Mouse (Mus musculus) yolk sac, embryonic 10.5 days (tissue): Measurements from ENCODE around the gene Zbtb42.

ENCODE experiments used
- DNase-seq: peaks from one replicate; pipeline ENCODE4 v3.0.0-alpha.2; 2017; ENCODE audit warnings: low spot score

The Zbtb42 gene

DNA sequence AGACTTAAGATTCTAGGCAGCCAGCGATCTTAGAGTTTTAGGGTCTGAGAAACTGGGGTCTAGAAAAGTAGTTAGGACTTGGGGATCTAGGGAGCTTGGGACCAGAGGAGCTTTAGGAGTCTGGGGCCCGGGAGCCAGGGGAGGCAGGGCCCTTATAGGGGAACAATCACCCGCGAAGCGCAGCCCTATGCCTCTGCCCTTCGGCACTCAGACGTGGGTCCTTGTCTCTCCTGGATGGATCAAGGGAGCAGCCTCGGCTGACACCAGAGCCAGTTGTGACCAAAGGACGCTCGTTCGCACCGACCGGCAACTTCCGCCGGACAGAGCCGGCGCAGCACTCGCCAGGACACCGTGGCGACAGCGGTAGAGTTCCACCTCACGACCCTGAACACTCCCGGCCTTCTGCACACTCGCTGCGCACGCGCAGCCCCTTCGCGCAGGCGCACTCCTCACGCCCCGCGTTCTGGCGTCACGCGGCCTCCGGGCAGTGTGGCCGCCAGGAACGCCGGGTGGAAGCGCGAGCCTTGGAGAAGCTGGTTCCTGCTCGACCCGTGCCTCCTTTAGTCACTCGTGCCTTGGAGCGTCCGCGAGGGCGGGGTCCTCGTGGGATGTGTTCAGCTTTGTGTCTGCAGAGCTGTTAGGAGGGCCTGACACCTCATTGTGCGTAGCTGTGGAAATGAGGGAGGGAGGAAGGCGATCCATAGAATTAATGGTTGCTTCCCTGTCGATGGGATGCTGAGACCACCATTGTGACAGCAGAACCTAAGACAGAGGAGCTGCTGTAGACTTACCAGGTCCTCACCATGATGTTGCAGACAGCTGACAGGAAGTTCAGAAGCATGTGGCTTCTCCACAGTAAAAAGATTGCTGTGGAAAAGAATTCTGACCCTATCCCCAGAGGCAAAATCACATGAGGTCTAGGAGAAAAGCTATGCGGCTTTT is 14.8 kb downstream of the Zbtb42 start:
- peak; percentile 89 for DNase-seq

GRCm38 (mm10) chr12:112694127-112694475 is 15.5 kb downstream of the Zbtb42 start:
- no peak for DNase-seq

- DNase-seq = no peak
Observed at GRCm38 (mm10) chr12:112696806-112697425, 18.3 kb downstream of the Zbtb42 start.

GRCm38 (mm10) chr12:112700522-112700921 is 21.9 kb downstream of the Zbtb42 start:
- no peak for DNase-seq

- DNase-seq = no peak
Observed at GRCm38 (mm10) chr12:112702374-112703320, 24.0 kb downstream of the Zbtb42 start.

DNA sequence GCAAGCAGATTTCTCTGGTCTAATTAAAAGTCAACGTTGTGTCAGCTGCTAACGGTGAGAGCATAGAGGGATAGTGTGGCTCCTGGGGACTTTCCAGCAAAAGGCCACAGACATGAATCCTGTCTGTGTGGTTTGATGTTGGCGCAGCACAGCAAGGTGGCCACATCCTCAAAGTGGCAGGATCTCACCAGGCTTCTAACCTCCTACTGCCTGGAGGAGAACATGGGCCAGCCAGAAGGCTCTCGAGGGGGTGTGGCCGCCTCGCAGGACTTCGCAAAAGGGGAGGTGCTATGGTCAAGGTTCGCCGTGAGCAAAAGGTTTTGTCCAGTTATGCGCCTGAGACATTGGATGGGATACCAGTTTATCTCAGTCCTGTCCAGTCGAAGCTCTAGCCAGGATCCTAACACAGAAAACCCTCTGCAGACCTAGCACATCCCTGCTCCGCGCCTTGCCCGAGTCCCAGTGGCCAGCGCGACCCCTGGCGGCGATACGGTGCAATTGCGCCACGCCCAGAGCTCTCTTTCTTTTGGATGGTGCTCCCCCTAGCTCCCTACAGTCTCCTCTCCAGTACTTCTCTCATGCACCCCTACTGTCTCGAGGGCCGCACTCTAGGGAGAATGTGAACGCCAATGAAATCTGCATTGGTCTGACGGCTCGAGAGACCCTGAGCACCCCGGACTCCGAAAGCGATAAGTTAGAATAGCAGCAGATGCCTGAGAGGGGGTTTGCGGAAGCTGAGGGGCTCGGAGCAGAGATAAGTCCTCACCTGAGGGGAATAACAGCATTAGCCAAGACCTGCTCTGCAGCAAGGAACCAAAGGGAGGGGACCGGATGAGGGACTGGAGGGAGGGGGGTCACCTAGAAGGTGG is 28.3 kb downstream of the Zbtb42 start:
- peak; percentile 76 for DNase-seq

DNA sequence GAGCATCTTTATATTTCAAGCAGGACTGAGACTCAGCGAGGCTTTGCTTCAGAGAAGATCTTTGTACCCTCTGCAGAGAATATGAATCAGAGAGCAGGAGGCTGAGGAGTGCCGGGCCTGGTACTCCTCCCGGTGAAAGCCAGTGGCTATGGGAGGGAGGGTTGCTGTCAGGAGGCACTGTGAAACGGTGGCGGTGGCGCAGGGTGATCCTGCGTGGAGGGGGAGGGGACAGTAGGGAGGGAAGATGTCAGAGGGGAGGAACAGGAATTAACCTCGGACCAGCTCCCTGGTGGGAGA is 28.9 kb downstream of the Zbtb42 start:
- DNase-seq = no peak

DNA sequence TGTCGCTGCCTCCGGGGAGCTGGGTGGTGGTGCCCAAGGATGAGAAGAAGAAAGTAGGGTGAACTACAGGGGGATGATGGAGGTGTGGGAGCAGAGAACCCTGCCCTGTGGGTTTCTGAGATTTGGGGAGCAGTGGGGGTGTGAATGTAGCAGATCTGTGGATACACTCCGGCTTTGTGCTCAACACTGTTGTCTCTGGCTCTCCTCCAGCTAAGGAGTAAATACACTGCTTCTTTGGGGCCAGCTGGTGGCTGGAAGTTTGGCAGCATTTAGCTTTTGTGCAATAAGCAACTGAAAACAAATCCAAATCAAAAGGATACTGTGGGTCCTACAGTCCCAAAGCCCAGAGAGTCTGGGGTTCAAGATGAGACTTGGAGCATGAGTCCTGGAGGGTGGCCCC is 35.4 kb downstream of the Zbtb42 start:
- no peak for DNase-seq

DNA sequence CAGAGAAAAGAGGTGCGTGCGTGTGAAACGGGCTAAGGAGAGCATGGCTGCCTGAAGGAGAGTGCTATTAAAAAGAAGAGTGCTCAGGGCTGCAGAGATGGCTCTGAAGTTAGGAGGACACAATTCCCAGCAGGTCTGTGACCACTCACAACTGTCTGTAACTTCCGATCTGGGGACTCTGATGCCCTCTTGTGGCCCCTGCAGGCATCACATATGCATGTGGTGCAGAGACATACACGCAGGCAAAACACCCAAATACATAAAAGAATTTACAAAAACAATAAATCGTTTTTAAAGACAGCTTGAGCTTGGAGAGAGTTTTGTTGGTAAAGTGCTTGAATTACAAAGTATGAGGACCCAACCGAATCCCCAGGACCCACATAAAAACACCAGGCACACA is 38.5 kb downstream of the Zbtb42 start:
- no peak for DNase-seq

DNA sequence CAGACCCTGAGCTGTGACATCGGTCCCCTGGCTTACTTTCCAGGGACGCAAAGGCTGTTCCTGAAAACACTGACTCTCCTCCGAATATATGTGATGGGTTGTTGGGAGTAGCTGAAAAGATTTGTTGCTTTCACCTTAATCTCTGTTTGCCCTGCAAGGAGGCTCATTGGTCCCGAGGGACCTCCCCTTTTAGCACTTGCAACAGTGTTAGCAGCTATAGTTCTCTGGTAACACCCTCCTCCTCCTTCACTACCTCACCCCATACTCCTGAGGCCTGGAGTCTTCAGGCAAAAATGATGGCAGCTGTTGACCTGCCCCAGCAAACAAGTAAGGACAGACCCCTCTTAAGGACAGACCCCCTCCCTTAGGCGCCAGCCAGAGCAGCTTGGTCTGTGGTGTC is 40.4 kb downstream of the Zbtb42 start:
- no peak for DNase-seq

DNA sequence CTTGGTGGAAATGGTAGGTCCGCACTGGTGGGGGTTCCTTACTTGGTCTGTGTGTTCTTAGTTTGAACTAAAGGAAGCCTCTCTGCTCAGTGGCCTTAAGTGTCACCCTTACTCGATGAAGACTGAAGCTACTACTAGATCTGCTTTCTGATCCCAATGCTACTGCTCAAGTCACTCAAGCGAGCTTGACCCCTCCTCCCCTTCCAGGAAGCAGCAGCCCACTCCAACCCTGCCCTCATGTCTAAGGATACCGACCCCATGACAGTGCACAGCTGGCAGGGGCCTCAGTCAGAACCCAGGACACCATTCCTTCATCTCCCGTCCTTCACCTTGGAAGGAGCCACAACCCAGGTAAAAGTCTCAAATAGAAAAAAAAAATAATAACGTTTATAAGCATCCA is 41.6 kb downstream of the Zbtb42 start, which contains the start of gene Cep170b:
Gene Cep170b, plus strand, starts transcription at position 240 of the 400 bp plus-strand sequence.
- DNase-seq = no peak

GRCm38 (mm10) chr12:112720890-112721423 is 42.3 kb downstream of the Zbtb42 start:
- no peak for DNase-seq

- peak; percentile 91 for DNase-seq
Observed at GRCm38 (mm10) chr12:112721424-112722239, 43.0 kb downstream of the Zbtb42 start.

DNA sequence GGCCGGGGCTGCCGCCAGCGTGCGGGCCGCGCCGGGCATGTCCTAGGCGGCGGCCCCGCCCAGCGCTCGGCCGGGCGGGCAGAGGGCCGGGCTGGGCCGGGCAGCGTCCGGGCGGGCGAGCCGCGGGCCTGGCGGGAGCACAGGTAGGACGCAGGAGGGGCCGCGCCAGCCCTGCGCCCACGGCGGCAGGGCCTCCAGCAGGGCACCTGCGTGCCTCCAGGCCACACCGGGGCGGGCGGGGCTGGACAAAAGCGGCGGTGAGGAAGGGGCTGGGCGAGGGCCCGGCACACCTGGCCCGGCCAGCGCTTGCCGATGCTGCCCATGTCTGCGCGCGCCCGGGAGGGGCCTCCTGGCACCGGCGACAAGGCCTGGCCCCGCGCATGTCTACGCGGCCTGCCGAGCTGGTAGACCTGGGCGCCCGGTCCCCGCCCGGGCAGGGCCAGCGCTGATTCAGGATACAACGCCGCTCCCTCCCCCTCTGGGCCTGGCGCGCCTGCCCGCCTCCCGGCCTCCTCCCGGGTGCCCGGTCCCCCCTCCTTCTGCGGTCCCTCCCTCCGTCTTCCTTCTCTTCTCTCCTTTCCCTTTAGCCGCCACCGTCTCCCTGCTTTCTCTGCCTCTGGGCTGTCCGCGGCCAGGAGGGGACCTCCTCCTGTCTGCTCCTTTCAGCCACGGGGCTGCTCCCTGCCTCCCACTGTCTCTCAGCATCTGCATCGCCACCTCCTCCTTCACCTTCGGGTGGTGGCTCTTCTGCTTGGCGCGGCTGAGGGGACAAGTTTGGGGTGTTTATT is 43.8 kb downstream of the Zbtb42 start:
- peak; percentile 52 for DNase-seq

DNA sequence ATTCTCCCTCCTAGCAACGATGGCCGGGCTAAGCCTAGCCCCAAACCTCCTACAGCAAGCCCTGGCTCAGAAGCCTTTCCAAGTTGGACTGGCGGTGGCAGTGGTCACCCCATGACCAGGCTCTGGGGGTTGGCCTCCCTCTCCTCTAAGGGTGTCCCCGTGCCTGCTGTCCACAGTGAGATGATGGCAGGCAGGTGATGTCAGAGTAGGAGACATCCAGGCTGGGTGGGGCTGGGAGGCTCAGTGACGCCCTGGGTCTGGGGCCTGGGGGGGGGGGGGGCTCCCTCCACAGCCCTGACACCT is 44.4 kb downstream of the Zbtb42 start:
- no peak for DNase-seq

- no peak for DNase-seq
Observed at GRCm38 (mm10) chr12:112723445-112723844, 44.8 kb downstream of the Zbtb42 start.

GRCm38 (mm10) chr12:112724077-112724805 is 45.6 kb downstream of the Zbtb42 start:
- peak; percentile 63 for DNase-seq

DNA sequence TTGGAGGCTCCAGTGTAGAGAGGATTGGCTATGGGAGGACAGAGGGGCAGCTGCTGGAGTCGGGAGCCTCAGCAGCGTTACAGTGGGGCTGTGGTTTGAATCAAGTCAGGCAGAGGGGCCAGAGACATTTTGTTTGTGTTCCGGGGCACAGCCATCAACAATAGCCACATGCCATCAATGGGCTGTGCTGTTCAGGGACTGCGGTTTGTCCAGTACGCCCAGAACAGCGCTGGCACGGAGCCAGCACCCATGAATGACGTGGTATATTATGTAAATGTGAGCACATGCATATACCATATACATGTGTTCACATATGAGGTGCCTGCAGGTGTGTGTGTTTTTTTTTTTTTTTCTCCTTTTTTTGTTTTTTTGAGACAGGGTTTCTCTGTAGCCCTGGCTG is 49.2 kb downstream of the Zbtb42 start:
- DNase-seq = no peak

DNA sequence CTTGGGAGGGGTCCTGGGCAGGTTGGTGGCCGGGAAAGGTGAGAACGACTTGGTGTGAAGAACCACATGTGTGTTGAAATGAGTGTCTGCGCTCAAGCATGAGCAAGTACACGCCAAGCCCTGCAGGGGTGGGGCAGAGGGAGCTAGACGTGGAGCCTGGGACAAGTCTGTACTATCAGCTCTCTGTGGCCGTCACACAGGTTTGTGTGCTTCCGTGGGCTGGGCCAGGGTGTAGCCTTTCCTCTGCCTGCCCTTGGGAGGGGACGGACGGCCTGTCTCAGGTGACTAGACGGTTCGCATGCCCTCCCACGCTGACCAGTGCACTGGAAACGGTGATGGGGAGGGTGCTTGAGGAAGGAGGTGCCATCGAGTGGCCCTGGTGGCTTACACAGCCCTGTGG is 52.2 kb downstream of the Zbtb42 start:
- DNase-seq = no peak
